Mouse (Mus musculus) MEL (cell line): ENCODE results near the gene Gm49396.

ENCODE experiments used
- CHD2 ChIP-seq: IDR thresholded peaks from 2 replicates; pipeline ENCODE4 v1.6.1; 2011; ENCODE audit warnings: low read length, improper control_type of control experiment
- CTCF ChIP-seq, 3 experiments: IDR thresholded peaks in 2 of 3; conservative IDR thresholded peaks in 1 of 3; 2 replicates each; pipeline ENCODE4 v1.5.1; 2011 to 2012; ENCODE audit warnings: low read length in 3 of 3, low read depth in 2 of 3, mild to moderate bottlenecking in 2 of 3, improper control_type of control experiment in 1 of 3, inconsistent platforms in 1 of 3, mixed read lengths in 1 of 3, moderate library complexity in 1 of 3; ENCODE audit not compliant: control insufficient read depth in 1 of 3, insufficient read depth in 1 of 3, poor library complexity in 1 of 3, severe bottlenecking in 1 of 3
- ETS1 ChIP-seq: IDR thresholded peaks from 2 replicates; pipeline ENCODE4 v1.6.1; 2012; ENCODE audit warnings: low read depth, mild to moderate bottlenecking, inconsistent platforms, low read length, improper control_type of control experiment, moderate library complexity
- MAX ChIP-seq: IDR thresholded peaks from 2 replicates; pipeline ENCODE4 v1.6.1; 2011; ENCODE audit warnings: low read length, improper control_type of control experiment
- MXI1 ChIP-seq: IDR thresholded peaks from 2 replicates; pipeline ENCODE4 v1.6.1; 2011; ENCODE audit warnings: mild to moderate bottlenecking, low read depth, low read length, improper control_type of control experiment
- MYC ChIP-seq: IDR thresholded peaks from 2 replicates; pipeline ENCODE4 v1.6.1; 2011; ENCODE audit warnings: low read depth, mild to moderate bottlenecking, low read length, improper control_type of control experiment, moderate library complexity
- POLR2A ChIP-seq, 2 experiments: IDR thresholded peaks; 2 replicates each; pipeline ENCODE4 v1.6.1; 2011 to 2012; ENCODE audit warnings: low read length in 2 of 2, mild to moderate bottlenecking in 2 of 2, control low read depth in 1 of 2, improper control_type of control experiment in 1 of 2, low read depth in 1 of 2, moderate library complexity in 1 of 2; ENCODE audit not compliant: control insufficient read depth in 1 of 2, insufficient read depth in 1 of 2, poor library complexity in 1 of 2
- RCOR1 ChIP-seq: IDR thresholded peaks from 2 replicates; pipeline ENCODE4 v1.6.1; 2012; ENCODE audit warnings: low read depth, mild to moderate bottlenecking, inconsistent platforms, low read length, improper control_type of control experiment
- TCF12 ChIP-seq: IDR thresholded peaks from 2 replicates; pipeline ENCODE4 v1.6.1; 2014; ENCODE audit warnings: low read depth, mild to moderate bottlenecking, inconsistent platforms, low read length, improper control_type of control experiment, moderate library complexity
- USF1 ChIP-seq: IDR thresholded peaks from 2 replicates; pipeline ENCODE4 v1.6.1; 2014; ENCODE audit warnings: low read depth, mild to moderate bottlenecking, inconsistent platforms, low read length, improper control_type of control experiment, moderate library complexity
- USF2 ChIP-seq, 2 experiments: IDR thresholded peaks; 2 replicates each; pipeline ENCODE4 v1.6.1; 2011 to 2012; ENCODE audit warnings: improper control_type of control experiment in 2 of 2, low read length in 2 of 2, borderline replicate concordance in 1 of 2, inconsistent platforms in 1 of 2, low read depth in 1 of 2, mild to moderate bottlenecking in 1 of 2; ENCODE audit not compliant: insufficient read depth in 1 of 2
- ZMIZ1 ChIP-seq: IDR thresholded peaks from 2 replicates; pipeline ENCODE4 v1.6.1; 2012; ENCODE audit warnings: low read depth, mild to moderate bottlenecking, inconsistent platforms, low read length, improper control_type of control experiment, moderate library complexity

DNA sequence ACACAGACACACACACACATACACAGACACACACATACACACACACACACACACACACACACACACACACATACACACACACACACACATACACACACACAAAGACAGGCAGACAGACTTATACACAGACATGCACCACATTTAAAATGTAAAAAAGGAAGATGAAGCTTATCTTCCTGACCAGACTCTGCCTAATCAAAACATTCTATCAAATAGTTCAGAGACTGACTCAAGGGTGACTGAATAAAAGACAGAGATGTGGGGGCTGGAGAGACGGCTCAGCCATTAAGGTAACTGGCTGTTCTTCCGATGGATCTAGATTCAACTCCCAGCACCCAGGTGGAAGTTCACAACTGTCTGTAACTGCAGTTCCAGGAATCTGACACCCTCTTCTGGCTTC, 18.8 kb upstream of the Gm49396 start:
- TF ChIP-seq POLR2A (IDR thresholded peaks at IDR 0.05; ENCODE audit: control insufficient read depth in 1 of 2, insufficient read depth in 1 of 2, low read depth in 1 of 2, low read length in 2 of 2, poor library complexity in 1 of 2) (no peak), ZMIZ1 (no peak), TCF12 (peak; percentile 91), CHD2 (no peak), CTCF (IDR thresholded peaks at IDR 0.05 in 2 of 3, conservative IDR thresholded peaks at IDR 0.05 in 1 of 3; ENCODE audit: control insufficient read depth in 1 of 3, insufficient read depth in 1 of 3, low read depth in 2 of 3, low read length in 3 of 3, poor library complexity in 1 of 3, severe bottlenecking in 1 of 3) (no peak), RCOR1 (peak; percentile 74; the same call in 1 of the 2 replicates), MYC (peak; percentile 65; the same call in 1 of the 2 replicates), USF2 (IDR thresholded peaks at IDR 0.05; ENCODE audit: borderline replicate concordance in 1 of 2, insufficient read depth in 1 of 2, low read depth in 1 of 2, low read length in 2 of 2) (no peak), ETS1 (peak; percentile 85), MAX (no peak), MXI1 (peak; percentile 20; the same call in 1 of the 2 replicates), USF1 (no peak)
